Mouse (Mus musculus): ENCODE results near the gene Ntn5. TPM values are rescaled to one million over a fixed set of nuclear protein-coding genes. Genes with fewer than 3 reads are reported as not detected.

Gene Ntn5
- total and polyA plus RNA-seq, 3 experiments = 0.18 to 0.47 (median 0.26) TPM

- DNase-seq = no peak
- Histone ChIP-seq H3K27ac (peak within 1 kb of the TSS; percentile 63), H3K79me2 (replicated peaks; ENCODE audit: control insufficient read depth, insufficient read depth, low read length) (no peaks in the 10 kb centered on the region), H3K27me3 (ENCODE audit: control insufficient read depth, insufficient read depth, low read length) (no peaks in the 10 kb centered on the region), H3K36me3 (ENCODE audit: control insufficient read depth, insufficient read depth, low read length) (peaks cover 9% of the 10 kb centered on the region), H3K4me3 (no peak within 1 kb of the TSS; the same call in 1 of the 2 replicates), H3K9ac (ENCODE audit: low read depth, low read length) (no peak within 1 kb of the TSS), H3K4me1 (ENCODE audit: control insufficient read depth, insufficient read depth, low read length) (peaks cover 26% of the 10 kb centered on the region)
- TF ChIP-seq POLR2A (IDR thresholded peaks at IDR 0.05; ENCODE audit: insufficient read depth, low read depth, low read length) (no peak), EP300 (IDR thresholded peaks at IDR 0.05; ENCODE audit: insufficient read depth, low read depth, low read length) (no peak), CTCF (IDR thresholded peaks at IDR 0.05) (no peak)
- intact Hi-C loops (cut with DNase I) = loop anchor here (1.0 to 5.0 kb wide), 2 partner anchors 12 to 43 kb away; partner anchors contain the start of genes Ntn5 and Rasip1
- 54% methylated on average over 19 of the region's 19 CpGs for WGBS
Observed at GRCm38 (mm10) chr7:45639561-45640027, 44.2 kb upstream of the Ntn5 start, which contains the start of gene Mamstr. TSS of gene Mamstr (plus strand) at chr7:45639977.

- no peak overlapping the region; the same call in 1 of the 2 replicates for H3K4me3 ChIP-seq
- no peaks in the 10 kb centered on the region for H3K27me3 ChIP-seq (ENCODE audit: control insufficient read depth, insufficient read depth, low read length)
- H3K4me1 ChIP-seq (ENCODE audit: control insufficient read depth, insufficient read depth, low read length) = peaks cover 22% of the 10 kb centered on the region
- intact Hi-C loops (cut with DNase I) = loop anchor here (1.0 to 5.0 kb wide), 2 partner anchors 13 to 42 kb away; partner anchors contain the start of genes Ntn5 and Rasip1
- H3K36me3 ChIP-seq (ENCODE audit: control insufficient read depth, insufficient read depth, low read length) = peaks cover 9% of the 10 kb centered on the region
- 59% methylated on average over 19 of the region's 19 CpGs for WGBS
- no peak for TF ChIP-seq POLR2A (IDR thresholded peaks at IDR 0.05; ENCODE audit: insufficient read depth, low read depth, low read length)
- TF ChIP-seq EP300 (IDR thresholded peaks at IDR 0.05; ENCODE audit: insufficient read depth, low read depth, low read length) = no peak
- TF ChIP-seq CTCF (IDR thresholded peaks at IDR 0.05) = no peak
- DNase-seq = peak in 1 of 2 experiments; percentile 39
- H3K9ac ChIP-seq (ENCODE audit: low read depth, low read length) = no peak overlapping the region
- H3K79me2 ChIP-seq (replicated peaks; ENCODE audit: control insufficient read depth, insufficient read depth, low read length) = no peaks in the 10 kb centered on the region
- H3K27ac ChIP-seq = peak overlapping the region; percentile 63
Observed at GRCm38 (mm10) chr7:45640191-45640957, 43.4 kb upstream of the Ntn5 start.

- no peak for TF ChIP-seq CTCF (IDR thresholded peaks at IDR 0.05)
- TF ChIP-seq POLR2A (IDR thresholded peaks at IDR 0.05; ENCODE audit: insufficient read depth, low read depth, low read length) = peak; percentile 80
- TF ChIP-seq EP300 (IDR thresholded peaks at IDR 0.05; ENCODE audit: insufficient read depth, low read depth, low read length) = peak; percentile 79
- Histone ChIP-seq H3K4me3 (peak overlapping the region; percentile 39), H3K79me2 (replicated peaks; ENCODE audit: control insufficient read depth, insufficient read depth, low read length) (no peaks in the 10 kb centered on the region), H3K27ac (peak overlapping the region; percentile 63), H3K27me3 (ENCODE audit: control insufficient read depth, insufficient read depth, low read length) (no peaks in the 10 kb centered on the region), H3K36me3 (ENCODE audit: control insufficient read depth, insufficient read depth, low read length) (no peaks in the 10 kb centered on the region; the same call in none of the 2 replicates), H3K9ac (ENCODE audit: low read depth, low read length) (peak overlapping the region; percentile 32), H3K4me1 (ENCODE audit: control insufficient read depth, insufficient read depth, low read length) (peaks cover 19% of the 10 kb centered on the region)
- DNase-seq = peak; percentile 68 to 72
- 15% methylated on average over 17 of the region's 17 CpGs for WGBS
- intact Hi-C loops (cut with DNase I) = loop anchor here (5.0 kb wide), 1 partner anchor 41 kb away; the partner anchor contains the start of gene Ntn5
Observed at GRCm38 (mm10) chr7:45641391-45642040, 42.3 kb upstream of the Ntn5 start.

GRCm38 (mm10) chr7:45642083-45642482, 41.7 kb upstream of the Ntn5 start:
- H3K9ac ChIP-seq (ENCODE audit: low read depth, low read length) = peak overlapping the region; percentile 32
- intact Hi-C loops (cut with DNase I) = loop anchor here (5.0 kb wide), 1 partner anchor 40 kb away; the partner anchor contains the start of gene Ntn5
- no peaks in the 10 kb centered on the region; the same call in none of the 2 replicates for H3K36me3 ChIP-seq (ENCODE audit: control insufficient read depth, insufficient read depth, low read length)
- H3K27me3 ChIP-seq (ENCODE audit: control insufficient read depth, insufficient read depth, low read length) = no peaks in the 10 kb centered on the region
- H3K79me2 ChIP-seq (replicated peaks; ENCODE audit: control insufficient read depth, insufficient read depth, low read length) = no peaks in the 10 kb centered on the region
- WGBS = 14% methylated on average over 5 of the region's 5 CpGs
- H3K4me1 ChIP-seq (ENCODE audit: control insufficient read depth, insufficient read depth, low read length) = peaks cover 19% of the 10 kb centered on the region
- peak overlapping the region; percentile 63 for H3K27ac ChIP-seq
- TF ChIP-seq POLR2A (IDR thresholded peaks at IDR 0.05; ENCODE audit: insufficient read depth, low read depth, low read length) (no peak), EP300 (IDR thresholded peaks at IDR 0.05; ENCODE audit: insufficient read depth, low read depth, low read length) (no peak), CTCF (IDR thresholded peaks at IDR 0.05) (no peak)
- DNase-seq = peak in 1 of 2 experiments; percentile 31
- peak overlapping the region; percentile 39 for H3K4me3 ChIP-seq

- H3K4me1 ChIP-seq (ENCODE audit: control insufficient read depth, insufficient read depth, low read length) = peaks cover 19% of the 10 kb centered on the region
- intact Hi-C loops (cut with DNase I) = loop anchor here (5.0 kb wide), 1 partner anchor 40 kb away; the partner anchor contains the start of gene Ntn5
- H3K27me3 ChIP-seq (ENCODE audit: control insufficient read depth, insufficient read depth, low read length) = no peaks in the 10 kb centered on the region
- TF ChIP-seq EP300 (IDR thresholded peaks at IDR 0.05; ENCODE audit: insufficient read depth, low read depth, low read length) (no peak), CTCF (IDR thresholded peaks at IDR 0.05) (no peak), POLR2A (IDR thresholded peaks at IDR 0.05; ENCODE audit: insufficient read depth, low read depth, low read length) (no peak)
- H3K36me3 ChIP-seq (ENCODE audit: control insufficient read depth, insufficient read depth, low read length) = no peaks in the 10 kb centered on the region; the same call in none of the 2 replicates
- H3K79me2 ChIP-seq (replicated peaks; ENCODE audit: control insufficient read depth, insufficient read depth, low read length) = no peaks in the 10 kb centered on the region
- no peak for DNase-seq
- H3K4me3 ChIP-seq = peak overlapping the region; percentile 1; the same call in 1 of the 2 replicates
- WGBS = 60% methylated on average over 16 of the region's 16 CpGs
- H3K9ac ChIP-seq (ENCODE audit: low read depth, low read length) = peak overlapping the region; percentile 59
- H3K27ac ChIP-seq = peak overlapping the region; percentile 63
Observed at GRCm38 (mm10) chr7:45642503-45643255, 41.1 kb upstream of the Ntn5 start.
